Mouse (Mus musculus): ENCODE data around the gene Tal1. TPM values are rescaled to one million over a fixed set of nuclear protein-coding genes. Genes with fewer than 3 reads are reported as not detected.

Tal1 gene
- total RNA-seq, 2 experiments from 2014 or later: 2.4 to 3.6 TPM

DNA sequence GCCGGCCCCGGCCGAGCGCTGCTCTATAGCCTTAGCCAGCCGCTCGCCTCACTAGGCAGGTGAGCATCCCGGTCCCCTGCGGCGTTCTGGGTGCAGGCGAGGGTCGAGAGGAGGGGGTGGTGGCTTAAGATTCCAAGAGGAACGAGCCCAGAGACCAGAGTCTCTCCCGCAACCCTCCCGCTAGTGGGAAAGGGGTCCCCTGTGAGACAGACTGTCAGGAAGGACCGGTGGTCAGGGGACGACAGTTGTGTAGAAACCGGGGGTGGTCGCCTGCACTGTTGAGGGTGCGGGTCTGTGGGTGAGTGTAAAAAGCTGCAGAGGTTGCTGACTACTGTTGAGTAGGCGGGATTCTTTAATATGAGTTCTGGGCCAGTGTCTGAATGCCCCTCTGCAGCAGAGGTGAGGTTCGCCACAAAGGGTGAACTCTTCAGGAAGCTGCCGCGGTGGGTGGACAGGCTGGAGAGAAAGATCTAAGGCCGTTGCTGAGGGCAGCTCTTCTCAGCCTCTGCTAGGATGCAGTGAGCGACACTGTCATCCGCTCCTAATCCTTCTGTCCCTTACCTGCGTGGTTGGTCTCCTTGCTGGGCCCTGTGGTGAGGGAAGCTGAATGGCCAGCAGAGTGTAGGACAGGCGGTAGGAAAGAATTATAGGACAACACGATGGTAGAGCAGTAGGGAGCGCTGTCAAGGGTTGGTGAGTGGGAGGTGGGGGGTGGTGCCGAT is 7.5 kb downstream of the Tal1 start:
- no peak for DNase-seq (ENCODE audit: low spot score in 2 of 2)

DNA sequence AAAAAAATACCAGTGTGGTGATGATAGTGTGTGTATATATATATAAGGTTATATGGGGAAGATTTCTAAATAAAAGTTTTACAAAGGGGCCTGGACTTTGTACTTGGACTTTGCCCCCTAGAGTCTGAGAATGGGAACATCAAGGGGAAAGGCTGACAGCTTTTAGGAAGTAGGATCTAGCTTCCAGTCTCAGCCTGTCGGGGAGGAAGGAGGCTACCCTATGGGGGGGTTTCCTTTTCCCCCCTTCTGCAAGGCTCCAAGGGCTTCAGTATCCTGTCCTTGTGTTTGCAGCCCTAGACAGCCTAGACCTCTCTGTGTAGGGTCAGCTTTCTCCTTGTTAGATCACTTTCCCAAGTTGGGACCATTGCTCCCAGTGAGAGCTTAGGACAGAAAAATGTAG is 15.4 kb downstream of the Tal1 start:
- DNase-seq (ENCODE audit: low spot score in 2 of 2): no peak

- no peak for DNase-seq (ENCODE audit: low spot score in 2 of 2)
Measured at GRCm38 (mm10) chr4:115074789-115075188, 18.6 kb downstream of the Tal1 start.

DNA sequence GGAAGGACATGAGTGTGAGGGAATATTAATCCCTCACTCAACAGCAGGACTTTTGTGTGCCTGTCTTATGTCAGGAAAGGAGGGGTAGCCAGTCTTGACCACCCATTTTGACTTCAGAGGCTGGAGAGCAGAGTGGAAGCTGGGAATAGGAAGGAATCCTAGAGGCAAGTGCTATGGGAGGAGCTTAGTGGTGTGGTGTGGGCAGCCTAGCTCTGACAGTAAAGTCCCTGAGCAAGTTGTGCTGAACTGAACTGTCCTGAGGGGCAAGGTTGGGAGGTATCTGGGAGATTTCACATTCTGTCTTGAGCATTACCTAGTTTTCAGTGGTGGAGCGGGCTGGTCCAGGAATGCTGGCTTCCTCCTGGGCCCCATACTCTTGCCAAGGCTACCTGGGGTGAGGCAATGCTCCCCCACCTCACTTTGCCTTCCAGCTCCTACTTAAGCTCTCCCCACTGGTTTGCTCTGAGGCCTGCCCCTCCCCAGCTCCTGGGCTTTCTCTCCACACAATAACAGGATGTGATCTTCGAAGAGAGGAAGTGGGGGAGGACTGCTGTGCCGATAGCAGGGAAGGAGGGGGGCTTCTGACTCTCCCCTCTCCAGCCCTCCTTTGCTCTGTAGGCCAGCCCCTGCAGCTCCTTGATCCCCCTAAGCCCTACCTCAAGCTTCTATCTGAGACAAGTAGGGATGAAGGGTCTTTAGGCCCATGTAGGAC is 19.1 kb downstream of the Tal1 start:
- no peak for DNase-seq (ENCODE audit: low spot score in 2 of 2)

DNA sequence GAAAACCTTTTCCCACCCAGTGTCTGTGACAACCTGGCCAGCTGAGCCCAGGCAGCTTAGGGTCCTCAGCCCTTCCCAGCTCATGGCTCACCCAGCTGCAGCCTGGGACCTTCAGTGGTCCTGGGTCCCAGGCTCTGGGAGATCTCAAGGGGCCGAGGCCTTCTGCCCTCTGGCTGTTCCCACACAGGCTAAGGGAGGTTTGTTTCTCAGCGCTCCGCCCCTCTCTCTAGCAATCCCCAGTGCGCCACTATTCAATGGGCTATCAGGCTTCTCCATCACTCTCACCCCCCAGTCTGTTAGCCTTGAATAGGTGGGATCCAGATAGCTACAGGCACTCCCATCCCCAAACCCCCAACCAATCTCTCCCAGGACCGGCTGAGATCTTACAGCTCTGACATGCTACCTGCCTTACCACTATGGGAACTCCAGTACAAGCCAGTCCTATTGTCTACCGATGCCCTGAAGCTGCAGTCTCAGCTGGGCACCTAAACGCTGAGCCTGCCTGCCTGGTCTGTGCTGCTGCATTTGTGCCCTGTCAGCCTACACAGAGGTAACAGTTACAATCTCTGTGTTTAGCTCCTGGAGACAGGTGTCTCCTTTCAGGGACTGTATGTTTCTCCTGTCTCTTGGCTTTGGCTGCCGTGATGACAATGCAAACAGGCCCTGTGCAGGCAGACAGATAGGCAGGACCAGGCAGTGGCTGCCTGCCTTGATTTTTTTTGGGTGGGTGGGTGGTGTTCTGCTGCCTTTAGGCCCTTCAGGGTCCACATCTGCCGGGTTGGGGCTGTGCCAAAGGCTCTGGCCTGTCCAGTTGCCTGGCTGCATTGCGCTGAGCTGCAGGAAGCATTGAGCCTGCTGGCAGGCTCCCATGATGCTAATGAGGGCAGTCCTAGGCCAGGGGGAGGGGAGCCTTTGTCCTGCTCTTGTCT is 22.9 kb downstream of the Tal1 start:
- DNase-seq (ENCODE audit: low spot score in 2 of 2): peak in 1 of 2 experiments; percentile 48

- DNase-seq (ENCODE audit: low spot score in 2 of 2): no peak
Measured at GRCm38 (mm10) chr4:115079821-115080349, 23.7 kb downstream of the Tal1 start.

- DNase-seq (ENCODE audit: low spot score in 2 of 2): no peak
Measured at GRCm38 (mm10) chr4:115083031-115083430, 26.8 kb downstream of the Tal1 start.

DNA sequence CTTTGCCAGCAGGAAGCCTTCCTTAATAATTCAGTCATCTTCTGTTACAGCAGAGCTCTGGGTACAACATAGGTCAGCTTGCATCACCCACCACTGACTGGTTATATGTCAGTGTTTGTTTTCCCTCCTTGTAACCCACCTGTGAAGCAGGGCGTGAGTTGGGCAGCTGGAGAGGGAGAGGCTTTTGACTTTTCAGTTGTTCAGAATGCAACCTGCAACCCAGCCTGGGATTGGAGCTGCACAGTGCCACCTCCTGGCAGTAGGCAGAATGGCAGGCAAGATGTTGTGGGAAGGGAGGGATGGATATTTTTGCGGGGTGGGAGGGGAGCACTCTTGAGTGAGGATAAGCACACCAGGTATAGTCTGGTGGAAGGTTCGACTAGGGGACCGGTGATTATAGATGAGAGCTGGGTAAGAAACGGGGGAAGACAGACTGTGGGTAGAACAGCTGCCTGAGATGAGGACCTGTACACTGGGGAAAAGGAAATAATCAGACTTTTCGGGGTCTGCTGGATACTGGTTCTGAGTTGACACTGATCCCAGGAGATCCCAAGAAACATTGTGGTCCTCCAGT is 29.4 kb downstream of the Tal1 start:
- DNase-seq (ENCODE audit: low spot score in 2 of 2): no peak

- no peak for DNase-seq (ENCODE audit: low spot score in 2 of 2)
Measured at GRCm38 (mm10) chr4:115086257-115086656, 30.0 kb downstream of the Tal1 start.

GRCm38 (mm10) chr4:115086763-115087415 is 30.7 kb downstream of the Tal1 start:
- DNase-seq (ENCODE audit: low spot score in 2 of 2): no peak

DNA sequence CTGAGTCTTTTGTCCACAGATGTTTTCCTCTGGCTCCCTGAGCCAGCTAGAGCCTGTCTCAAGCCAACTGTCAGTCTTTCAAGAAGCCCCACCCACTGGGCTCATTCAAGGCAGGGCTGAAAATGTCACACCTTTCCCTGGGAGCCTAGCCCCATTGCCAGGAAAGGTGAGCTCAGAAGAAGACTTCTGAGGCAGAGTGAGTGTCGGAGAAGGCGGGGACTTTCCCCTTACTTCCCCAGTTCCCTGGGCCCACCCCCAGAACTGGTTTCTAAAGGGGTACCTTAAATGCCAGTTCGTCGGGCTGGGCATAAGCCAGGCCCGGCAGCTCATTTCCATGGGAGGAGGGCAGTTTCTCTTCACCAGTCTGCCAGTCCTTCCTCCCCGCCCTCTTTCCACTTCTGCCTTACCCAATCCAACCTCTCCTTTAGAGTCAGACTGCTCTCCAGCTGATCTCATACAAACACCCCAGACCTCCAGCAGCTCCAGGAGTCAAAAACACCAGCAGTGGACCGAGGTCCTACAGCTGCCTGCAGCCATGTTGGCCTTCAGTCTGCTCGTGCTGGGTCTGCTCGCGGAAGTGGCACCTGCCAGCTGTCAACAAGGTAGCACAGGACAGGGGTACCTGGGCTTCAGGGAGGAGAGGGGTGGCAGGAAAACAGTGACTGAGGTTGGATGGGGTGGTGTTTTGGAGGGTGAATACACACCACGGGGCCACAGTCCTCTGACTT is 32.5 kb downstream of the Tal1 start, which contains the start of gene Pdzk1ip1:
Gene Pdzk1ip1 (plus strand): TSS at position 98 of the 728 bp plus-strand sequence.
- no peak for DNase-seq (ENCODE audit: low spot score in 2 of 2)

- DNase-seq (ENCODE audit: low spot score in 2 of 2): no peak
Measured at GRCm38 (mm10) chr4:115090592-115090991, 34.4 kb downstream of the Tal1 start.

DNA sequence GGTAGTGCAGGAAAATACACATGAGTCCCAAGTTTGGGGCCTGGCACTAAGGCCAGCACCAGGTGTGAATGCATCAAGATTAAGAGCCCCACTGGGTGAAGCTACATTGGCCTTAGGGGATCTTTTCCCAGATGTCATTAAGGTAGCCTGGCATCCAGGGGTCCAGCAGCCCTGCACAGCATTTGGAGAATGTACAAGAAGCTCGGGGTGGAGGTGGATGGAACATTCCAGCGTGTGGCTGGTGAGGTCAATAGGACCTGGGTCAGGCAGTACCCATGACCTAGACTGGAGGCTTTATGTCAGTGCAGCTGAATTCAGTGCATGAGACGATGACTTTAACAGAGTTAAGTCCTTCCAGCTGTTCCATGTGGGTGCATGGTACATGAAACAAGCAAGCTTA is 35.6 kb downstream of the Tal1 start:
- no peak for DNase-seq (ENCODE audit: low spot score in 2 of 2)

GRCm38 (mm10) chr4:115093331-115093864 is 37.2 kb downstream of the Tal1 start:
- DNase-seq (ENCODE audit: low spot score in 2 of 2): no peak

DNA sequence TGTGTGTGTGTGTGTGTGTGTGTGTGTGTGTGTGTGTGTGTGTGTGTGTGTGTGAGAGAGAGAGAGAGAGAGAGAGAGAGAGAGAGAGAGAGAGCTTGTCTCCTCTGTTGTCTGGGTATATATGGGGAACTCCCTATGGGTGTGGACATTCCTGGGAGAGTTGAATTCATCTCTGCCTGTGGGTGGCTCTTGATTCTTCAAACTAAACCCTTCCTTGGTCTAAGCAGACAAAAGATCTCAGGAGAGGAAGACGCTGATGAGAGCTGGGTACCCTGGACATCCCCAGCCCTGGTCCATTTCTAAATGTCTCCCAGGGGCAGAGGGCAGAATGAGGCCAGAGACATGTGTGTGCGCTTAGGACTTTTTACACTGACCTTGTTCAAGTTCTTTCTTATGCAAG is 37.8 kb downstream of the Tal1 start:
- no peak for DNase-seq (ENCODE audit: low spot score in 2 of 2)

DNA sequence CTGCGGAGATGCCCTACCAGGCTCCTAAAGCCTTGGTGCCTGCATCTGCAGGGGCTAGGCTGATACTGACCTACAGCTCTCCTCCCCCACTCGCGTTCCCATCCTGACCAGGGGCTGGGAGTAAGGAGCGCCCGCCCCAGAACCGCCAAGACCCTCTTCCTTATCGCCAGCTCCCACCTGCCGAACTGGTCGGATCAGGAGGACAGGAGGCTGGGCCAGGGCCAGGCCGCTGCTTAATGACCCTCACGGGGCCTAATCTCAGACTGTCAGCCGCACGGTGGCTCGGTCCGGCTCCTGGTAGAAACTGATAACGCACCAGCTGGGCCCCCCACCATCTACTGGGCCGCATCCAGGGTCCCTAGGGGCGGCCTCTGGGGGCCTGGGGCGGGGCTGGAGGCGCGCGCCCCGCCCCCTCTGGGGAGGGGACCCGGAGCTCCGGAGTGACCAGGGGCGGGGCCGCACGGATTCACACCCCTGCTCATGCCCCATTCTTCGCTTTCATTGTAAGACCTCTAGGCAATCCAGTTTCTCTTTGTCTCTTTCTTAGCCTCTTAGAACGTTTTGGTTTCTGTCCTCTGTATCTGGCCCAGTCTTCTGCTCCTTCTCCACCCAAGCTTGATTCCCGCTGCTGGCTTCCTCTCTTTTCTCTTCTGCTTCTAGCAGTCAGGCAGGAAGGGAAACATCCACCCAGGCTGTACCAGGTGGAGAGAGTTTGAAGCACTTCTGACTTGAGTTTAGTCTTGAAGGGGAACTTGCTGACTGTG is 39.6 kb downstream of the Tal1 start:
- DNase-seq (ENCODE audit: low spot score in 2 of 2): no peak

DNA sequence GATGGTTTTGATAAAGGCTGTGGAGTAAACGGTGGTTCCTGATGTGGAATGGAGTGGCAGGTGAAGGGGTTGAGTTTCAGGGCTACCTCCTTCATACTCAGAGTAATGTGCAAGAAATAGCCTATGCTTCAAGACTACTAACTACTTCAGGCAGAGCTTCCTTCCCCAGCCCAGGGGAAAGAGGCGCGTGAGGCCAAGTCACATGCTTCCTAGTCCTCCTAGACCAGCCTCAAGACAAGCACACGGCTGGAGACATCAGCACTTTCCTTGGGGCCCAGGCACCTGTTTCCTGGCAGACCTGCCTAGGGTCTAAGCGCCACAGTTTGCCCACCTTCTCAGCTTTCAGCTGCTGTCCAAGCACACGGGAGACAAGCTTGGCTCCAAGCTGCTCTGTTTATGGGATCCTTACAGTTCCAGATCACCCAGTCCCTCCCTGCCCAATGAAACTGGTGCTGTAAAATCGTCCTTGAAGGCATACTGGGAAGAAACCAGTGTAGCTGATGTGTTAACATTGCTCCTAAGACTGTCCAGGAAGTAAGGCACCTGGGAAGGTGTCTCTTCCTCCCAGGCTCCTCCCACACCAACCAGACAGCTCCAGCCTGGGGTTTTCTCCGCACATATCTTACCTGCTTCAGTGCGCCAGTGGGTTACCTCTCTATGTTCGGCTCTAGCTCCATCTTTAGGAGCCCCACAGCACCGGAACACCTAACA is 40.4 kb downstream of the Tal1 start:
- no peak for DNase-seq (ENCODE audit: low spot score in 2 of 2)

- no peak for DNase-seq (ENCODE audit: low spot score in 2 of 2)
Measured at GRCm38 (mm10) chr4:115097146-115097496, 40.9 kb downstream of the Tal1 start.
